Mouse (Mus musculus) MEL (cell line): ENCODE measurements around the gene Gm13691.

Source experiments
- CTCF ChIP-seq, 3 experiments: IDR thresholded peaks in 2 of 3; conservative IDR thresholded peaks in 1 of 3; 2 replicates each; pipeline ENCODE4 v1.5.1; 2011 to 2012; ENCODE audit warnings: low read length in 3 of 3, low read depth in 2 of 3, mild to moderate bottlenecking in 2 of 3, improper control_type of control experiment in 1 of 3, inconsistent platforms in 1 of 3, mixed read lengths in 1 of 3, moderate library complexity in 1 of 3; ENCODE audit not compliant: control insufficient read depth in 1 of 3, insufficient read depth in 1 of 3, poor library complexity in 1 of 3, severe bottlenecking in 1 of 3
- POLR2AphosphoS5 ChIP-seq: IDR thresholded peaks from 2 replicates; pipeline ENCODE4 v1.6.1; 2012; ENCODE audit warnings: low read depth, borderline replicate concordance, mild to moderate bottlenecking, inconsistent platforms, low read length, moderate library complexity, mixed read lengths
- USF2 ChIP-seq, 2 experiments: IDR thresholded peaks; 2 replicates each; pipeline ENCODE4 v1.6.1; 2011 to 2012; ENCODE audit warnings: improper control_type of control experiment in 2 of 2, low read length in 2 of 2, borderline replicate concordance in 1 of 2, inconsistent platforms in 1 of 2, low read depth in 1 of 2, mild to moderate bottlenecking in 1 of 2; ENCODE audit not compliant: insufficient read depth in 1 of 2

DNA sequence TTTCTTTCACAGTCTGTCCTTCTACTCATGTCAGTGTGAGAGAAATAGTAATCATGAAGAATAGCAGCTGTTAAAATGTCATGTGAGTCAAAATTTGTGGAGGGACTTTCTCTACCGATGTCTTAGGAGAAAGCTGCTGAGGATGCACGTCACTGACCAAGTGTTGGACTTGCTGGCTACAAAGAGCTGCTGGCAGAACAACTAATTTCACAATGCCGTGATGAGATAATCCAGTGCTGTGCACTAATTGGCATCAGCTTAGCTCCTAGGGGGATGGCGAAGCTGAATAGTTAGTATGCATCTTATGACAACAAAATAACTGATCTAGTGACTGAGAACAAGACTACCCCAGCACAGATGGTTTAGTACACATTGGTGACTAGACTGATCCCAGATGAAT, 34.9 kb downstream of the Gm13691 start:
- TF ChIP-seq USF2 (IDR thresholded peaks at IDR 0.05; ENCODE audit: borderline replicate concordance in 1 of 2, insufficient read depth in 1 of 2, low read depth in 1 of 2, low read length in 2 of 2) (no peak), CTCF (IDR thresholded peaks at IDR 0.05 in 2 of 3, conservative IDR thresholded peaks at IDR 0.05 in 1 of 3; ENCODE audit: control insufficient read depth in 1 of 3, insufficient read depth in 1 of 3, low read depth in 2 of 3, low read length in 3 of 3, poor library complexity in 1 of 3, severe bottlenecking in 1 of 3) (no peak), POLR2AphosphoS5 (no peak)
